Mouse (Mus musculus) neutrophil, adult 59 days (primary cell): ENCODE results near the gene Cdkn2aip. TPM values are rescaled to one million over a fixed set of nuclear protein-coding genes. Genes with fewer than 3 reads are reported as not detected.

Source experiments
- total RNA-seq, 2 experiments: library from RNA; stranded (reverse); gene quantifications; 1 replicate in 1 of 2; 2 replicates in 1 of 2; pipeline ENCODE4 v1.2.4; 2023

The Cdkn2aip gene
- total RNA-seq: 10 to 100 TPM; 21.6 to 22.7 TPM

GRCm38 (mm10) chr8:47713761-47714745, at the start of gene Cdkn2aip:
Gene Cdkn2aip (minus strand): TSS chr8:47713932.

GRCm38 (mm10) chr8:47674777-47675710, 38.7 kb downstream of the Cdkn2aip start, which contains the start of gene Ing2:
Gene Ing2 (minus strand): TSS chr8:47675556.

Other genes starting within 250 kb of the Cdkn2aip start
- gene Trappc11, start 180.5 kb downstream of the Cdkn2aip start, total RNA-seq: 10 to 100 TPM; 27.4 to 30.6 TPM
- 10 to 100 TPM; 12.0 to 12.7 TPM for gene Rwdd4a, start 180.3 kb downstream of the Cdkn2aip start, total RNA-seq
- gene Ing2, start 38.4 kb downstream of the Cdkn2aip start, total RNA-seq: 10 to 100 TPM; 41.8 to 54.7 TPM
- gene Cldn24, start 108.2 kb upstream of the Cdkn2aip start, total RNA-seq: not detected
- not detected for gene Cldn22, start 110.5 kb upstream of the Cdkn2aip start, total RNA-seq